Mouse (Mus musculus) limb, embryonic 14.5 days (tissue): ENCODE data around the gene Prrt4. TPM values are rescaled to one million over a fixed set of nuclear protein-coding genes. Genes with fewer than 3 reads are reported as not detected.
A peak's percentile ranks its signal among the peaks of the same experiment; 100 is the strongest.

Source experiments
- ATAC-seq: fragments of 200-750 bp; cut with Nextera tagmentation; 2 replicates; pipeline ENCODE4 v1.8.0; 2017; ENCODE audit warnings: low read depth, moderate number of reproducible peaks, moderate TSS enrichment; ENCODE audit not compliant: low FRiP score
- DNase-seq: peaks from one replicate; pipeline ENCODE4 v3.0.0-alpha.2; 2015; ENCODE audit warnings: low spot score
- H3K27ac ChIP-seq: fragments of 300-500 bp; sonication (generic); replicated peaks from 2 replicates; pipeline ENCODE4 v1.5.1; 2014; ENCODE audit warnings: low read depth, mild to moderate bottlenecking, low read length, moderate library complexity, mixed read lengths
- H3K27me3 ChIP-seq: fragments of 300-500 bp; sonication (generic); 2 replicates; pipeline ENCODE4 v1.6.1; 2014; ENCODE audit warnings: low read length, mixed read lengths; ENCODE audit not compliant: control insufficient read depth, insufficient read depth
- H3K36me3 ChIP-seq: fragments of 300-500 bp; sonication (generic); 2 replicates; pipeline ENCODE4 v1.6.1; 2014; ENCODE audit warnings: mild to moderate bottlenecking, low read length, moderate library complexity, mixed read lengths; ENCODE audit not compliant: control insufficient read depth, insufficient read depth
- H3K4me1 ChIP-seq: fragments of 300-500 bp; sonication (generic); 2 replicates; pipeline ENCODE4 v1.6.1; 2014; ENCODE audit warnings: antibody characterized with exemption, low read length, mixed read lengths; ENCODE audit not compliant: control insufficient read depth, insufficient read depth
- H3K4me2 ChIP-seq: fragments of 300-500 bp; sonication (generic); replicated peaks from 2 replicates; pipeline ENCODE4 v1.6.1; 2014; ENCODE audit warnings: low read depth, mild to moderate bottlenecking, low read length, moderate library complexity; ENCODE audit not compliant: severe bottlenecking
- H3K4me3 ChIP-seq: fragments of 300-500 bp; sonication (generic); replicated peaks from 2 replicates; pipeline ENCODE4 v1.5.1; 2014; ENCODE audit warnings: low read length
- H3K9ac ChIP-seq: fragments of 300-500 bp; sonication (generic); 2 replicates; pipeline ENCODE4 v1.6.1; 2014; ENCODE audit warnings: mild to moderate bottlenecking, low read depth, low read length, moderate library complexity; ENCODE audit not compliant: severe bottlenecking
- H3K9me3 ChIP-seq: fragments of 300-500 bp; sonication (generic); 2 replicates; pipeline ENCODE4 v1.6.1; 2016; ENCODE audit warnings: low read length; ENCODE audit not compliant: control insufficient read depth
- POLR2A ChIP-seq: fragments of 200-500 bp; IDR thresholded peaks from 2 replicates; pipeline ENCODE4 v1.8.0; 2012; ENCODE audit warnings: inconsistent platforms, mild to moderate bottlenecking, moderate library complexity, borderline replicate concordance; ENCODE audit not compliant: insufficient read depth, insufficient read length; ENCODE audit errors: extremely low read depth
- WGBS: fragments of 180-500 bp; shearing (Covaris S2); extraction: QIAGEN DNeasy Blood & Tissue Kit; methylation state at CpG from one replicate; pipeline ENCODE4 v1.1.7; 2014; 5-methylcytosine and 5-hydroxymethylcytosine counted together
- polyA plus RNA-seq, 2 experiments: library from polyadenylated mRNA; depleted of rRNA in 1 of 2; stranded (reverse) in 1 of 2; unstranded in 1 of 2; fragments of >200 nt; fragmentation: Nextera tagmentation in 1 of 2; extraction: Ambion mirVana in 1 of 2; gene quantifications; 2 replicates each; pipeline versions ENCODE4 v1.2.1 to v1.2.3; 2012 to 2014

Gene Prrt4
- polyA plus RNA-seq, 2 experiments: 0.92 to 1.2 TPM

- no peak for TF ChIP-seq POLR2A
- H3K9ac ChIP-seq: no peak overlapping the region
- H3K4me2 ChIP-seq: no peak overlapping the region
- no peak overlapping the region for H3K27ac ChIP-seq
- 86% methylated on average over 13 of the region's 13 CpGs for WGBS
- H3K4me1 ChIP-seq: no peaks in the 10 kb centered on the region; the same call in 1 of the 2 replicates
- H3K36me3 ChIP-seq: peaks cover 39% of the 10 kb centered on the region
- H3K4me3 ChIP-seq: no peak overlapping the region
- H3K9me3 ChIP-seq: no peaks in the 10 kb centered on the region
- DNase-seq (no peak), ATAC-seq (no peak)
- no peaks in the 10 kb centered on the region for H3K27me3 ChIP-seq
Measured at GRCm38 (mm10) chr6:29203096-29203495, 23.7 kb upstream of the Prrt4 start.

DNA sequence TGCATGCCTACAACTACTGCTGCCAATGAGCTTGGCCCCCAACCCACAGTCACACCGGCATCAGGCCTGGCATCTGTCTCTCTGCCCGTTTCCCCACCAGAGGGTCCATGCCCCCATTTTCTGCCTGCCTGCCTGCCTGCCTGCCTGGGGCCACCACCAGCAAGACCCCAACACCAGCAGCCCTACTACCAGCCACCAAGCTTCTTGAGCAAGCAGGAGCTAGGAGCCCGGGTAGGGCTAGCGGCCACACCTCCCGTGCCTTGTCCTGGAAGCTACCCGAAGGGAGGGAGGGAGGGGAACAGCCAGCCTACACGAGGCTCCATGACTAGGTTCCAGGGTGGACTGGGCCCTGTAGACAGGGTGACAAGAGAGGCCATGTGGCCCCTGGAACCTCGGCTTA is 22.6 kb upstream of the Prrt4 start:
- H3K36me3 ChIP-seq: peaks cover 38% of the 10 kb centered on the region
- WGBS: 90% methylated on average over 7 of the region's 8 CpGs
- H3K4me3 ChIP-seq: no peak overlapping the region
- H3K27ac ChIP-seq: no peak overlapping the region
- H3K4me2 ChIP-seq: no peak overlapping the region
- H3K4me1 ChIP-seq: no peaks in the 10 kb centered on the region; the same call in 1 of the 2 replicates
- no peak for TF ChIP-seq POLR2A
- no peaks in the 10 kb centered on the region for H3K9me3 ChIP-seq
- ATAC-seq: no peak
- no peak for DNase-seq
- no peaks in the 10 kb centered on the region for H3K27me3 ChIP-seq
- H3K9ac ChIP-seq: no peak overlapping the region

- Histone ChIP-seq H3K4me3 (no peak overlapping the region), H3K27ac (no peak overlapping the region), H3K4me2 (no peak overlapping the region), H3K27me3 (no peaks in the 10 kb centered on the region), H3K36me3 (peaks cover 34% of the 10 kb centered on the region), H3K9ac (no peak overlapping the region), H3K9me3 (no peaks in the 10 kb centered on the region), H3K4me1 (no peaks in the 10 kb centered on the region; the same call in 1 of the 2 replicates)
- WGBS: 96% methylated on average over 5 of the region's 5 CpGs
- TF ChIP-seq POLR2A: no peak
- DNase-seq: no peak
- ATAC-seq: no peak
Measured at GRCm38 (mm10) chr6:29201341-29201740, 22.0 kb upstream of the Prrt4 start.

DNA sequence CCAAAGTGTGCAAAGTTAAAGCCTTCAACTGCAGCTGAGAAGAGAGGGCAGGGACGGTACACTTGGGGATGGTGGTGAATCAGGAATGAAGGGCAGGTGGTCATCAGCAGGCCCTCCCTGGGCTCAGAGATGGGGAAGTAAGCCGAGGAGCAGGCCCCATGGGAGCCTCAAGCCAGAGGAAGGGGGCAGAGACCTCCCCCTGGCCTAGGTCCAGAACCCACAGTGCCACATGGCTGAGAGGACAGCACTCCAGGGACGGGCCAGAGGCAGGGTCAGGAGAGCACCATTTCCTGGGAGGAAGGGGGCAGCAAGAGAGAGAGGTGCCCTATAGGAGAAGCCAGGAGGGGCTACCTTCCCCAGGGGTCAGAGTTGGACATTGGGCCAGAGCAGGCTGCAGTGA is 21.1 kb upstream of the Prrt4 start:
- 73% methylated on average over 3 of the region's 3 CpGs for WGBS
- no peak overlapping the region for H3K9ac ChIP-seq

GRCm38 (mm10) chr6:29199223-29199855 is 20.0 kb upstream of the Prrt4 start:
- Histone ChIP-seq H3K27ac (no peak overlapping the region), H3K4me2 (peak overlapping the region; percentile 51), H3K9ac (0 out of 2 replicates have a peak overlapping the region, but pooled peaks have one; percentile 22), H3K4me1 (no peaks in the 10 kb centered on the region; the same call in 1 of the 2 replicates), H3K4me3 (peak overlapping the region; percentile 24), H3K9me3 (no peaks in the 10 kb centered on the region), H3K27me3 (no peaks in the 10 kb centered on the region), H3K36me3 (peaks cover 21% of the 10 kb centered on the region)
- TF ChIP-seq POLR2A: no peak
- DNase-seq (no peak), ATAC-seq (no peak)
- 40% methylated on average over 8 of the region's 8 CpGs for WGBS

More for the DNA sequence above, 21.1 kb upstream of the Prrt4 start:
- H3K4me3 ChIP-seq: no peak overlapping the region
- H3K4me1 ChIP-seq: no peaks in the 10 kb centered on the region; the same call in 1 of the 2 replicates
- ATAC-seq: no peak
- H3K36me3 ChIP-seq: peaks cover 27% of the 10 kb centered on the region
- no peak for TF ChIP-seq POLR2A
- no peak overlapping the region for H3K27ac ChIP-seq
- DNase-seq: no peak
- H3K4me2 ChIP-seq: no peak overlapping the region
- H3K9me3 ChIP-seq: no peaks in the 10 kb centered on the region
- no peaks in the 10 kb centered on the region for H3K27me3 ChIP-seq
